Mouse (Mus musculus) liver, adult 2 months (tissue): Measurements from ENCODE around the gene Echs1.

Experiments used
- CTCF ChIP-seq: fragments of 200-500 bp; IDR thresholded peaks from 2 replicates; pipeline ENCODE4 v1.5.1; 2011; ENCODE audit warnings: low read depth, low read length, control low read depth
- POLR2A ChIP-seq: fragments of 200-500 bp; IDR thresholded peaks from 2 replicates; pipeline ENCODE4 v1.6.1; 2011; ENCODE audit warnings: low read length, control low read depth; ENCODE audit not compliant: insufficient read depth; ENCODE audit errors: extremely low read depth

GRCm38 (mm10) chr7:140144550-140144949 lies 28.3 kb upstream of the Echs1 start:
- TF ChIP-seq CTCF (no peak), POLR2A (no peak)
